Mouse (Mus musculus) forebrain, embryonic 11.5 days (tissue): ENCODE data around the gene Lrrc37a. TPM values are rescaled to one million over a fixed set of nuclear protein-coding genes. Genes with fewer than 3 reads are reported as not detected.
A peak's percentile ranks its signal among the peaks of the same experiment; 100 is the strongest.
"Not testable (repeated sequence)": the region's sequence is repeated elsewhere in the genome, so short reads cannot be mapped to it uniquely, and the experiment has no call there.

Source experiments
- ATAC-seq: fragments of 200-750 bp; cut with Nextera tagmentation; replicated peaks from 2 replicates; pipeline ENCODE4 v1.8.0; 2017; ENCODE audit warnings: moderate TSS enrichment; ENCODE audit not compliant: low FRiP score
- DNase-seq: peaks from one replicate; pipeline ENCODE4 v3.0.0-alpha.2; 2017; ENCODE audit warnings: low spot score
- H3K27ac ChIP-seq: fragments of 300-500 bp; sonication (generic); 2 replicates; pipeline ENCODE4 v1.5.1; 2014; ENCODE audit warnings: low read depth, low read length
- H3K27me3 ChIP-seq: fragments of 300-500 bp; sonication (generic); 2 replicates; pipeline ENCODE4 v1.6.1; 2014; ENCODE audit warnings: mild to moderate bottlenecking, low read length, mixed read lengths; ENCODE audit not compliant: control insufficient read depth, insufficient read depth
- H3K36me3 ChIP-seq: fragments of 300-500 bp; sonication (generic); 2 replicates; pipeline ENCODE4 v1.6.1; 2014; ENCODE audit warnings: mild to moderate bottlenecking, low read length, moderate library complexity, mixed read lengths; ENCODE audit not compliant: control insufficient read depth, insufficient read depth
- H3K4me1 ChIP-seq: fragments of 300-500 bp; sonication (generic); replicated peaks from 2 replicates; pipeline ENCODE4 v1.6.1; 2014; ENCODE audit warnings: low read length, mixed read lengths; ENCODE audit not compliant: control insufficient read depth, insufficient read depth
- H3K4me2 ChIP-seq: fragments of 300-500 bp; sonication (generic); 2 replicates; pipeline ENCODE4 v1.6.1; 2014; ENCODE audit warnings: low read depth, mild to moderate bottlenecking, low read length, moderate library complexity, mixed read lengths; ENCODE audit not compliant: severe bottlenecking
- H3K4me3 ChIP-seq: fragments of 300-500 bp; sonication (generic); 2 replicates; pipeline ENCODE4 v1.5.1; 2014; ENCODE audit warnings: low read depth, low read length
- H3K9ac ChIP-seq: fragments of 300-500 bp; sonication (generic); 2 replicates; pipeline ENCODE4 v1.6.1; 2014; ENCODE audit warnings: low read length
- H3K9me3 ChIP-seq: fragments of 300-500 bp; sonication (generic); 2 replicates; pipeline ENCODE4 v1.6.1; 2016; ENCODE audit warnings: low read length, mixed read lengths; ENCODE audit not compliant: control insufficient read depth
- WGBS: fragments of 180-500 bp; shearing (Covaris S2); extraction: QIAGEN DNeasy Blood & Tissue Kit; methylation state at CpG from one replicate; pipeline ENCODE4 v1.1.7; 2014; 5-methylcytosine and 5-hydroxymethylcytosine counted together
- polyA plus RNA-seq: library from polyadenylated mRNA; unstranded; fragments of >200 nt; fragmentation: Nextera tagmentation; extraction: Ambion mirVana; gene quantifications from 2 replicates; pipeline ENCODE4 v1.2.1, GENCODE M21; 2014

The Lrrc37a gene
- polyA plus RNA-seq, 1 experiment from 2014 or later, result not detected

- H3K27me3 ChIP-seq, result no peaks in the 10 kb centered on the region
- WGBS, result 87% methylated on average over 13 of the region's 13 CpGs
- DNase-seq, result no peak
Observed at GRCm38 (mm10) chr11:103419667-103420066, 84.7 kb downstream of the Lrrc37a start.

GRCm38 (mm10) chr11:103419226-103419625, 85.2 kb downstream of the Lrrc37a start:
- no peak for ATAC-seq
- no peak overlapping the region for H3K9ac ChIP-seq
- H3K36me3 ChIP-seq, result no peaks in the 10 kb centered on the region
- WGBS, result 84% methylated on average over 5 of the region's 5 CpGs
- H3K9me3 ChIP-seq, result no peaks in the 10 kb centered on the region
- no peak overlapping the region for H3K4me3 ChIP-seq
- DNase-seq, result no peak
- H3K4me1 ChIP-seq, result no peaks in the 10 kb centered on the region
- H3K4me2 ChIP-seq, result no peak overlapping the region
- no peaks in the 10 kb centered on the region for H3K27me3 ChIP-seq
- H3K27ac ChIP-seq, result no peak overlapping the region

More at GRCm38 (mm10) chr11:103419667-103420066, 84.7 kb downstream of the Lrrc37a start:
- Histone ChIP-seq H3K4me2 (no peak overlapping the region), H3K36me3 (no peaks in the 10 kb centered on the region), H3K4me1 (no peaks in the 10 kb centered on the region), H3K27ac (no peak overlapping the region), H3K4me3 (no peak overlapping the region), H3K9me3 (no peaks in the 10 kb centered on the region), H3K9ac (no peak overlapping the region)
- ATAC-seq, result no peak

GRCm38 (mm10) chr11:103413516-103413915, 90.9 kb downstream of the Lrrc37a start:
- Histone ChIP-seq H3K36me3 (no peaks in the 10 kb centered on the region), H3K27ac (no peak overlapping the region), H3K9me3 (no peaks in the 10 kb centered on the region), H3K4me3 (no peak overlapping the region), H3K4me2 (no peak overlapping the region), H3K4me1 (peaks cover 4% of the 10 kb centered on the region), H3K9ac (no peak overlapping the region), H3K27me3 (no peaks in the 10 kb centered on the region)
- ATAC-seq (no peak), DNase-seq (no peak)
- 92% methylated on average over 1 of the region's 1 CpGs for WGBS

- Histone ChIP-seq H3K4me2 (peak overlapping the region; percentile 89), H3K27me3 (no peaks in the 10 kb centered on the region), H3K9ac (peak overlapping the region; percentile 40), H3K9me3 (no peaks in the 10 kb centered on the region), H3K4me3 (peak overlapping the region; percentile 73), H3K27ac (no peak overlapping the region), H3K36me3 (no peaks in the 10 kb centered on the region), H3K4me1 (peaks cover 4% of the 10 kb centered on the region)
- ATAC-seq, result no peak; the same call in 1 of the 2 replicates
- 3% methylated on average over 14 of the region's 14 CpGs for WGBS
- no peak for DNase-seq
Observed at GRCm38 (mm10) chr11:103412950-103413423, 91.4 kb downstream of the Lrrc37a start.

- ATAC-seq (peak; percentile 98), DNase-seq (peak; percentile 96)
- peak within 1 kb of the TSS; percentile 73 for H3K4me3 ChIP-seq
- WGBS, result under 1% methylated on average over 67 of the region's 67 CpGs
- no peaks in the 10 kb centered on the region for H3K27me3 ChIP-seq
- peaks cover 4% of the 10 kb centered on the region for H3K4me1 ChIP-seq
- H3K4me2 ChIP-seq, result peak within 1 kb of the TSS; percentile 89
- H3K36me3 ChIP-seq, result no peaks in the 10 kb centered on the region
- H3K9me3 ChIP-seq, result no peaks in the 10 kb centered on the region
- H3K9ac ChIP-seq, result peak within 1 kb of the TSS; percentile 77
- no peak within 1 kb of the TSS for H3K27ac ChIP-seq
Observed at GRCm38 (mm10) chr11:103411981-103412949, 92.1 kb downstream of the Lrrc37a start, which contains the start of gene Plekhm1. TSS of gene Plekhm1 (minus strand) at chr11:103412687.

- no peak for DNase-seq
- Histone ChIP-seq H3K9ac (no peak overlapping the region), H3K4me2 (no peak overlapping the region), H3K36me3 (no peaks in the 10 kb centered on the region), H3K4me1 (peaks cover 4% of the 10 kb centered on the region), H3K4me3 (peak overlapping the region; percentile 73), H3K27me3 (no peaks in the 10 kb centered on the region), H3K9me3 (no peaks in the 10 kb centered on the region), H3K27ac (no peak overlapping the region)
- WGBS, result 96% methylated on average over 1 of the region's 1 CpGs
- no peak for ATAC-seq
Observed at GRCm38 (mm10) chr11:103411301-103411700, 93.1 kb downstream of the Lrrc37a start.

GRCm38 (mm10) chr11:103408880-103409279, 95.5 kb downstream of the Lrrc37a start:
- Histone ChIP-seq H3K4me3 (no peak overlapping the region), H3K9ac (no peak overlapping the region), H3K27me3 (no peaks in the 10 kb centered on the region), H3K4me2 (no peak overlapping the region), H3K27ac (no peak overlapping the region), H3K9me3 (no peaks in the 10 kb centered on the region), H3K4me1 (peaks cover 4% of the 10 kb centered on the region), H3K36me3 (no peaks in the 10 kb centered on the region)
- DNase-seq (no peak), ATAC-seq (no peak)
- 93% methylated on average over 13 of the region's 13 CpGs for WGBS

GRCm38 (mm10) chr11:103407136-103407535, 97.3 kb downstream of the Lrrc37a start:
- not testable (repeated sequence) for H3K27ac ChIP-seq, DNase-seq, H3K36me3 ChIP-seq, ATAC-seq, H3K4me3 ChIP-seq, H3K27me3 ChIP-seq, H3K4me1 ChIP-seq, H3K9ac ChIP-seq, H3K4me2 ChIP-seq, H3K9me3 ChIP-seq
- WGBS, result 57% methylated on average over 5 of the region's 5 CpGs
